Mouse (Mus musculus) erythroid progenitor cell, adult 5-6 weeks (primary cell): ENCODE measurements around the gene Slc22a23. TPM values are rescaled to one million over a fixed set of nuclear protein-coding genes. Genes with fewer than 3 reads are reported as not detected.

Experiments
- ATAC-seq: replicated peaks from 2 replicates; pipeline ENCODE4 v1.8.0; 2016; ENCODE audit warnings: moderate number of reproducible peaks, mild to moderate bottlenecking, moderate TSS enrichment, inconsistent platforms; ENCODE audit not compliant: poor library complexity, low FRiP score, severe bottlenecking
- total RNA-seq, 2 experiments: library from RNA; stranded (forward) in 1 of 2; stranded (reverse) in 1 of 2; fragments of 150-400 nt in 1 of 2; fragments of 186-747, 209-891 nt in 1 of 2; gene quantifications; 2 replicates each; pipeline versions ENCODE4 v1.2.3 to v1.2.4; 2015 to 2017; ENCODE audit warnings: low replicate concordance in 2 of 2

The Slc22a23 gene
- total RNA-seq, 2 experiments from 2014 or later, result 102 to 114 TPM

DNA sequence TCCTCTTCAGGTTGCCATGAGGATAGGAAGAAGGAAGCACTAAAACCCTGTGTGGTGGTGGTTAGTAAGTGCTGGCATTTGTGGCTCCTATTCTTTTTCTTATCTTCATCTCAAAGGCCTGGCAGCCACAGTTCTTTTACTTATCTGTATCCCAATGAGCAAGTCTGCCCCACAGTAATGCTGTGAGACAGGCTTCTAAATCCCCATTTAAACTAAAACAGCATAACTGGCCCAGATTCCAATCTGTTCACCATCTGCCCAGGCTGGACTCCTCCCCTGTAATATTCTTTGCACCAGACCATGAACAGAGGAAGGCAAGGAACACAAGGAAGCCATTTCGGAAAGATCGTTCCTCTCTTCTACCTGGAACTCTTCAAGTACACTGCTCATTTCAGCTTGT, 70.6 kb downstream of the Slc22a23 start:
- no peak for ATAC-seq

DNA sequence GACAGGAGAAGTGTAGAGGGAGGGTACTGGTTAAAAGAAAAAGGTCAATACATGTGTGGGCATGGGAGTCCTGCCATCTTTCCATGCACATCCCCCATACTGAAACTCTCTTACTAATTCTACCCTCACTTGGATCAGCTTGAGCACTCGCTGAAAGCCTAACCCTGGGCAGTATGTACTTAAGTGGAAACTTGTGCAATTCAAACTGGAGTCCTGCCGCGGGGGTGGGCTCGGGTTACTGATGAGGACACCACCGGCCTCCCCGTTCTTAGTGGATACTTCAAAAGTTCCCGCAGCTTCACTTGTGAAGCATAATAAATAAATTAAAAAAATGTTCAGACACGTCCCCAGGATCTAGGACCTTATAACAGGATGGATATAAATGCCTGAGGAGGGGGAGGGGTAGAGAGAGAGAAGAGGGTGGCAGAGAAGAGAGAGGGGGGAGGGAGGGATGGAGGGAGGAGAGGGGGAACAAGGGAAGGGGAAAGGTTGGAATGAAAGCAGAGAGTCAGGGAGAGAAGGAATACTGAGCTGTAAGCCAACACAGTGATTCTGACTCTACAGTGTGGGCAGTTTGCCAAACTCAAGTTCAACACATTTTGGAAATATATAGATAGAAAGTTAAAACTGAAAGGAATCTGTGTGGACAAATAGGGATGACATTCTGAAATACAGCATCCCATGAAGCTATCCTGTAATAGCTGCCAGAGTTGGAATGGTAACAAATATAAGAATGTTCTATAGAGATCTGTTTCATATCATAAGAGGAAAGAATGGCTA, 72.5 kb downstream of the Slc22a23 start:
- ATAC-seq, result no peak

DNA sequence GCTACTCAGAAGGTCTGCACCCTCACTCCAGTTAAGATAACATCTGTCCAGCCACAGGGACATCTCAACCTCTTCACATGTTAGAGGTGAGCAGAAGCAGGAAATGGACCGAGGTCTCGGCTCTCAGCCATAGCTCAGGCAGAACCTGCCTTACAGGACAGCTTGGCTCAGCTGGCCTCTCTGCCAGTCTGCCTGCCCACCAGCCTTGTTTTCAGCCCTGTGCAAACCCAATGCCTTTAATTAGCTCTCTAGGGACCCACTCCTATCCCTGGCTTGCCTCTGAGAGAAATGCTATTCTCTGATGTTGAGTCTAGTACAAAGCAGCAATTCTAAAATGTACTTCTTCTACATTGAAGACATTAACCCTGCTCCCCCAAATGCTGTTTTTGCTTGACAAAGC, 73.3 kb downstream of the Slc22a23 start:
- ATAC-seq, result 0 out of 2 replicates have a peak, but pooled peaks have one; percentile 15

DNA sequence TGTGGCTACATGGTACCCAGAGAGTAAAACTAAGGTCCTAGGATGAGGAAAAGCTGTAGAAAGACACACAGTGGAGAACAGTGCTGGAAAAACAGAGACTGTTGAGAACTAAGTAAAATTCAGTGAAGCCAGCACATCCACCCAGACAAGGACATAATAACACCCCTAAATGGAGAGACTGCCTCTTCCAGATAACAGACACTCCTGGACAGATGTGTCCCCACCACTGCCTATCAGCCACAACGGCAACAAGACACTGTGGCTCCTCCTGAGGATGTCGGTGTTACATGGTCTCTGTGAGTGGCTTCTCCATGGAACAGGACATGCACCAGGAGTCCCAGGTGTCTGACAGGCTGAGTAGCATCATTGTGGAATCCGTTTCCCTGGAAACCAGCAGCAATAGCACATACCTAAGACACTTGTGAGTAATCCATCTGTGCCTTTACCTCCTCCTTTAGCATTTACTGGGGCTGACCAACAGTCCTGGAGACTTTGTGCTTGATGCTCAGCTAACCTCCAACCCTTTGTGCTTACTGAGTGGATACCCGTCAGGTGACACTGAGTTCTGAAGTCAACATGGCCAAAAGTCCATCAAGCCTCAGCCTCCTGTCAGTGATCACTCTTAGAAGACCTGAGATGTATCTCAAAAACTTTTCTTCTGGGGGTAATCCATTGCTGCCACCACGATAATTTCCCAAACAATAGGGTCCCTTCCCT, 73.9 kb downstream of the Slc22a23 start:
- peak; percentile 85 for ATAC-seq

DNA sequence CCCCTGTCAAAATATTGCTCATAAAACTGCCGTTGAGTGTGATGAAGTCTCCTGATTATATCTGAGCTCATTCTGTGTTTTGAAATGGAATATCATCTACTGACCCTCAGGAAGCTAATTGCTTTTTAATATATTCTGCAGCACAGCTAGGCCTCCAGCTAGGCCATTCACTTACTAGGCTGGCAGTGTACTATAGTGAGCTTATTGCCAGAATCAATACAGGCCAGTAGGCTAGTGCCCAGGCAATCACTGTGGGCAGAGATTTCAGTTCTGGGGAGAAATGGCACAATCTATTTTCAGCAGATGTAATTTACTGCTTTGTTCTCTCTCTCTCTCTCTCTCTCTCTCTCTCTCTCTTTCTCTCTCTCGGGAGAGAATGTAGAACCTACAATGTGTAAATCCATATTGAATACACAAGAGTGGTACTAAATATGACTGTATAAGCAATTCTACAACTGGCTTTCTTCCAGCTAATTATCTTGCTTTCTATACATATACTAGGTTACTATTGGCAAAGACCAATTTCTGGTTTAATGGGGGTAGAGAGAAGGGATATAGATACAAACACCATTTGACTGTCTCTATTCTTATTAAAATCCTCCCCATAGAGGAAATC, 75.5 kb downstream of the Slc22a23 start:
- no peak for ATAC-seq

DNA sequence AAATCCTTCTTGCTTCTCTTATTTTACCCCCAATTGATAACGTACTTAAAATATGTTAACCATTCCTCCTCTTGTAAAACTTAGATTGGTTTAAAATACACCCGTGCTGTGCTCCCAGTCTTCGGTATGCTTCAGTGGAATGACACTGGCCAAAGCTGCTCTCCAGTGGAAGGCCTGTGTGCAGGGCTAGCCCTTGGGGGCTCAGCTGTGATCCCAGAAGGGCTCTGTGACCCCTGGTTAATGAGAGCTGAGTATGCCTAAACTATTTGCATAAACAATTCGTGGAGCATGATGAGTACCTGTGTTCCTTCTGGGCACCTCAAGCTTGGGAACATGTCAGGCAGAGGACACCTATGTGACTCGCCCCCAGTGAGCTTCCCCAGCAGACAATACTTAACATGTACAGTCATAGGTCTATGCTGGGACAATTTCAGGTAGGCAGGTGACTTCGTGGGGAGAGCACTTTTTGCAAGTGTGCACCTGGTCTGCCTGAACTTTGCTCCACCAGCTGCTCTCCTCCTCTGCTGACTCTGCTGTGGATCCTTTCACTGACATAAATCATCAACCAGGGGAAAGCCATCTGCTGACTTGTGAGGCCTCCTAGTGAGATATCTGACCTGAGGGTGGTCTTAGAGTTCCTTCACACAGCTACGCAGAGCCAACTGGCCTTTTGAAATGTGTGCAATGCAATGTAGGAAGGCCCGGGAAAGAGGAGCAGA, 77.9 kb downstream of the Slc22a23 start:
- ATAC-seq, result no peak

DNA sequence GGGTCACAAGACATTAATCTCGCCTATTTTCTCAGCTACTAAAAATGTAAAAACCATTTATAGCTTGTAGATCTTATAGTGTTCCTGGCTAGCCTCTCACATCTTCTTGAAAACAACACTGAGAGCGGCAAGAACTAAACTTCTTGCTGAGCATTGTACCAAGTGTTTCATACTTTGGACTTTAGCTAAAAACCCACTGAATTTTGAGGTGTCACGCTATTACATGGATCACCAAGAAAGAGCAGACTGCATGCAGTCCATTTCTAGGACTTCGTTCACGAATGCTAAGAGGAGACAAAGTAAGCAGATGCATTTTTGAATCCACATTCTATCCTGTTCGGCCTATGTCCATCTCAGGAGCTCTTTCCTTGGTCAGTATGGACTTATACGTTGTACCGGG, 78.9 kb downstream of the Slc22a23 start:
- ATAC-seq, result no peak

DNA sequence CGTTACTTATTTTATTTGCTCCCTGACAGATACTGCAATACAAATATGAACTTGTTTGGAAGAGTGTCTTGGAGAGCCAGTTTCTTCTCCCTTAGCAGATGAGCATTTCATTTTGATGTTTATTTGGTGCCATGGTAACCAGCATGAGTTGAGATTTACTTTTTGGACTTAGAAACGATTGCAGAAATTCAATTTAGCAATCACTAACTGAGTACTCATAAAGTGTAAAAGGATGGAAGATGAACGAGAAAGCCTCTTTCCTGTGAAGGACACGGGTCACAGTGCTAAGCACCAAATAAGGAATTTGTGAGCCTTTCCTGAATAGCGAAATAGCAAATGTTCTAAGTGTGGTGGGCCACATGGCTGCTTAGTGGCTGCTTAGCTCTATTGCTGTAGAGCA, 79.4 kb downstream of the Slc22a23 start:
- no peak for ATAC-seq

DNA sequence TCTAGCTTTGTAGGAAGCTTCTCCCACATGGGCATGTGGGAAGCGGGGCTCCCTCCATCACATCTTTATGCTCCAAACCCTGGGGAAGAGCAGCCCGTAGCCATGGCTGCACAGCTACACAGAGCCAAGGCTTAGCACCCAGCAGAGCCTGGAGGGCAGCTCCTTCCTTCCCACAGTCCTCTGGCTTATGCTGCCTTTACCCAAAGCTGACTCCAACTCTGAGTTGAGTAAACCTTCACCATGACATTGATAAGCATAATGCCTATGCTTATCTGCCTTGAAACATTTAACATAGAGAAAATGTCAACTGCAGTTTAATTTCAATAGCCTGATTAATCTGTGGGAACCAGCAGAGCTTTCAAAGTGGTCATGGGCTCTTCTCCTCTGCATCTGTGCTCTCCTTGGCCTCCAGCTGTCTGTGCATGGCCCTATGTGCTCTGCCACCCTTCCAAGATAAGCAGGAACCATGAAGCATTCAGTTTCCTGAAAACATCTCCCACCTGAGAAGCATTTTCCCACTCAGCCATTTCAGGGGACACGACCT, 79.9 kb downstream of the Slc22a23 start:
- ATAC-seq, result peak; percentile 43

DNA sequence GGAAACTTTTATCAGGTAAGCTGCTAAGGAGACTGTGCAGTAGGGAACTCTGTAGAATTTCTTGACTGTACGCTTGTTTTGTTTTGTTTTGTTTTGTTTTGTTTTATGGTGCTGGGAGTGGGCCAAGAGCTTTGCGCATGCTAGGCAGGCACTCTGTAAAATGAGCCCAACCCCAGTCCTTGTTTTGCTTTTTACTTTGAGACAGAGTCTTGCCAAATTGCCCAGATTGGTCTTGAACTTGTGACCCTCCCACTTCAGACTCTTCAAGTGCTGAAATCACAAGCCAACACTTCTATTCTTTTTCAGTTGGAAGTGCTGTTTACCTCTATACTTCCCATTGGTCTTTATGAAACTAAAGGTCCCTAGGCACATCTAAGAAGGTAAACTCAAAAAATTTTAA, 80.5 kb downstream of the Slc22a23 start:
- ATAC-seq, result no peak

DNA sequence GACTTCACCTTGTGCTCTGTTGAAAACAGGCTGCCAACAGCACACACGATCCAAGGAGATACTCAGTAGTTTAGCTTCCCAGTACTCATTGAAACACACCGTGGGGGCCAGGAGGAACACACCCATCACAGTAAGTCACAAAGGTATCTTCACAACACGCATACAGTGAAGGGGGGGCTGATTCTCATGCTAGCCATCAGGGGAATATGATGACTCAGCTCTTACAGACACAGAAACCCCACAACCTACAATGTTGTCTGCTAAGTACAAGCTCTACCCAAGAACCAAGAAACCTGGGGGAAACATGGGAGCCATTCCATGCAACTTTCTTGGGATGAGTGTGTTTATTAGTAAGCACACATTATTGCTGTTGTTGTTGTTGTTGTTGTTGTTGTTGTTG, 86.2 kb downstream of the Slc22a23 start:
- no peak for ATAC-seq

DNA sequence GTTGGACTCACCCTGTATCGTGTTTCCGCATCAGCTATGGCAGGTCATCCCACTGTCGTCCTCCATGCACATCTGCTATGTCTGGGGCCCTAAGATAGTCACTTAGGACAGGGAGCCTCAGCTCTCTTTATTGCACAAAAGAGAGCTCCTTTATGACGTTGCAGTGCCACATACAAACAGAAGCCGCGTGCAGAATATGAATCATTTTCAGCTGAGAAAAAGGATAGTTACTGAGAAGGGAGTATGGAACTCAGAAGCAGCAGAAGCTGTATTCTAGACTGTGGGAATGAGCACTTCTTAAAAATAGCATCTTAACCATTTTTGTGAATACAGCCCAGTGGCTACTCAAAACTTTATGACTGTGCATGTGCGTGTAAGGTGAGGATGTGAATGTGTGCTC, 87.8 kb downstream of the Slc22a23 start:
- no peak for ATAC-seq

DNA sequence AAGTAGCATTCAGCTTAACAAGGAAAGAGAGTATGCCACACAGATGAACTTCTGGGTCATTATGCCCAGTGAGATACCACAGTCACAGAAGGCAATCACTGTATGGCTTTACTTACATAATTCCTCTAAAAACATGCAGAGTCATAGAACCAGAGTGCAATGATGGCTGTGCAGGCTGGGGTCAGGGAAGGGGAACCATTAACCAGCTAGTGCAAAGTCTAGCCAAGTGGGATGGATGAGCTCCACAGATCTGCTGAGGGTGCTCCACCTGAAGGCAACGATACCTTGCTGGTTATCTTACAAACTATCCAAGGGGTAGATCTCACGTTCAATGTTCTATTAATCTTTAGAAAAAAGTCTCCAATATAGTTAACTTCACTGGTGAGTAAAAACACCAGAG, 88.3 kb downstream of the Slc22a23 start:
- ATAC-seq, result no peak

DNA sequence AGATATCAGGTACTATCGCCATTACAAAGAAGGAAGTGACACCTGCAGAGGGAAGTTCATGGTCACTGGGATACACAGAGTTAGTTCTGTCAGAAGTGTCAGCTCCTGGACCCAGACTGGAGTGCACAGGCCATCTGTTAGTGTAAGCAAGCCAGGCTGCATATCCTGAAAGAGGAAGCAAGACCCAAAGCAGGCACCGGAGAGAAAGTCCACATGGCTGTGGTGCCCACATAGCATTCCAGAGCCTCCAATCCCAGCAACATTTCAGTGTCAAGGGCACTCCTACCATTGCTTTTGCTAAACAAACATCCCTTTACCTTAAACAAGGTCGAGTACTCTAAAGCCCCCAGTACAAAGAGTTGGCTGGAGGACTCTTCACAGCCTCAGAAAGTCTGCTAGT, 89.7 kb downstream of the Slc22a23 start:
- no peak for ATAC-seq

DNA sequence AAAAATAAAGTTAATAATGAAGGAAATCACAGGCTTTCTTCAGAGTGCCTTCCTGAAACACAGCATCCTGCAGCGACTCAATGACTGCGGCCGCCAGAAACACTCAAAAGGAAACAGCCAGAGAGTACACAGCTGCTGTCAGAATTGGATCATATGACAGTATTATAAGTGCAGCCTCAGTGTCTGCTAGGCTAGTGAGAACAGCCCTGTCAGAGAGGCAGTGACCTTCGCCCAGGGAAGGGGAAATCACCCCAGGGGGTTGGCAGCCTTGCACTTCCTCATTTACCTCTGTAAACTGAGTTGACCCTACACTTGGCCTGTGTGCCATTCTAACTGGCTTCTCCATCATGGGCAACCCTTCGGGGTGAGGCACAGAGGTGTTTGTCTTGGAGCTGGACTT, 90.3 kb downstream of the Slc22a23 start:
- no peak for ATAC-seq

DNA sequence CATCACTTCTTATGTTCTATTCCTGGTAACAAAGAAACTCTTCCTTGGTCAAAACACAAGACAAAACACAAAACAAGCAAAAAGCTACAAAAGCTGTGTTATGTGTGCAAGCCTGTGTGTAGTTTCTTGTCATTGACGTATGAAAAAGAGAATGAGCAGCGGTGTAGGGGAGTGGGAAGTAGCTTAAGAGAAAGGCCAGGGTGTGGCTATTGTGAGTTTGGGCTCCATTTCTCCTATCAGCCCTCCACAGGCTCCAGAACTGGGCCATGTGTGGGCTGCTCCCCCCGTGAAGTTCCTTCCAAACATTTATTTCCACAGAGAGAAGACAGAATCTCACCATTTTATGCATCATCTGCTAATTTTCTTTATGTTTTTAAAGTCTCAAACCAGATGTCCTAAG, 91.2 kb downstream of the Slc22a23 start:
- ATAC-seq, result no peak

DNA sequence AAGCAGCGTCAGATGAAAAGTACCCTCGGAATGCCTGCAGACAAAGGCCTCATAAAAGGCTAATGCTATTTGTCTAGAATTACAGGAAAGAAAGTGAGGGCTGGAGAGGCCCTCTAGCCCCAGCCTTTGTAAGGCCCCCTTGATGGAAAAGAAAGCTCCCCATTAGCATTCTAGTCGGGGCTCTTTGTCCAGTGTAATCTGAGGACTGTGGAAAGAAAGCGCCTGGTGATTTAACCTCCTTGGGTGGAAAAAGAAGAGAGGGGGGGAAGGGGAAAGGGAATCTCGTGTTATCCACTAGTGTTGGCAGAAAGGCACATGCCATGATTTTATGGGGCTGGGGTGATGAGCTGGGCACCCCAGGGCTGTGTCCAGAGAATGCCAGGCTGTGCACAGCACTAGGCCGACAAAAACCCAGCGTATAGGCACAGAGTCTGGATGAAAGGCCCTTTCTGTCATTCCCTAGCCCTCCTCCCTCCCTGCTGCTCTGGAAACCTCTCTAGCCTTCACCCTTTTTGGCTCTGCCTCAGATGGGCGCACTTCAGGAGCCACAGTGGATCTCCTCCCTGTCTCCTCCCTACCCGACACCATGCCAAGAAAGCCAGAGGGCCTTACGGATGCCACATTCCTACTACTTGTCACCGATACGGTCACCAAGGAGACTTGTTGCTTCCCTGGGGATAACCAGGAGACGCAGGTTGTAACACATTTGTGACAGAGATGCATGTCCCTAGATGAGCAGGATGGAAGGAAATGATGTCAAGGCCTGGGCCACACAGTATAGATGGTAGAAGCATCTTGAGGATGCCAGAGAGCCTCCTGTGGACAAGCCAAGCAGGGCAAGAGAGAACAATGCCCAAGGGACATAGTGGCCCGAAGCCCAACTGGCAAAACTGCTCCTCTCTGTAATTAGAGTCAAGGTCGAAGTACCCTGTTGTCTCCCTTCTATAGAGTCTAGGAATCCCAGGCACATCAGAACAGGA, 95.8 kb downstream of the Slc22a23 start:
- no peak for ATAC-seq

DNA sequence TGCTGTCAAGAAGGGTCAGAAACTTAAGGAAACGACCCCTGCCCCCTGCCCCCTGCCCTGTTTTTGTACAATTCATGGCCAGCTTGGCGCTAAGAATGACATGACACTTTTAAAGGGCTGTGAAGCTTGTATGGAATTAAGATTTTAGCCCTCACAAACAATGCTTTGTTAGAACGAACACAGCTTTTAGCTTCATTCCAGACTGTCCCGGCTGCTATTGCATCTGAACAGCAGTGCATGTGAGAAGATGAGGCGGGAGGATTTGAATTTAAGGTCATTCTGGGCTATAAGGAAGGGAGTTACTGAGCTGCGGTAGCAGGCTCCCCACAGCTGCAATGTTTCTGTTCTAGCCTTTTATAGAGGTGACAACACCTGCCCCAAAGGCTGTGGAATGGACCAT, 96.9 kb downstream of the Slc22a23 start:
- no peak for ATAC-seq

DNA sequence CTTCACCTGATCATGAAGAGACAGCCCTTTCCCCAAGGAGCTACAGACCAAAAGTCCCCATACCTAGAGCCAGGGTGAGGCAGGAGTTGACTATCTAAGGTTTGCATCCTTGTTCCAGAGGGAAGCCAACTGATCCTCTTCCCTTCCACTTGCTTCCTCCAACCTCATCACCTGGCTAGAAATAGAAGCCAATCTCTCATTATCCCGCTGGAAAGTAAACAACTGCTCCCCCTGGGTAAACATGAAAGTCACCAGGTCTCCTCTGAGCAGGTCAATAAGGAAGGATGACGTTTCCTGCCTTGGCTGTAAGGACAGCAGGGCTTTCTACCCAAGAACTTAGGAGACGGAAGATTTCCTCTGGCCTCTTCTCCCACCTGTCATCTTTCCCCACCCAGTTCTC, 98.2 kb downstream of the Slc22a23 start:
- ATAC-seq, result no peak
